Mouse (Mus musculus) G1E (cell line): ENCODE results near the gene Pi4ka.

ENCODE experiments used
- CTCF ChIP-seq: IDR thresholded peaks from 2 replicates; pipeline ENCODE4 v1.5.1; 2012; ENCODE audit warnings: low read depth, low read length, inconsistent platforms, mixed read lengths
- GATA1 ChIP-seq: IDR thresholded peaks from 2 replicates; pipeline ENCODE4 v1.6.1; 2012; ENCODE audit warnings: borderline replicate concordance, low read length, inconsistent platforms, mixed read lengths

GRCm38 (mm10) chr16:17249135-17249534 lies 157.0 kb downstream of the Pi4ka start:
- TF ChIP-seq CTCF (no peak), GATA1 (no peak)
